Mouse (Mus musculus): ENCODE measurements at regions not wholly inside any gene's neighbourhood (a gene's known extent, or its start where the extent isn't known, plus 50 kb on each side); places are given as distances from the start of the nearest gene placed in this dataset.

- TF ChIP-seq CTCF (IDR thresholded peaks at IDR 0.05 in 2 of 3, conservative IDR thresholded peaks at IDR 0.05 in 1 of 3; ENCODE audit: control insufficient read depth in 1 of 3, insufficient read depth in 1 of 3, low read depth in 2 of 3, low read length in 3 of 3, poor library complexity in 1 of 3, severe bottlenecking in 1 of 3) (no peak), CHD1 (IDR thresholded peaks at IDR 0.05; ENCODE audit: low read depth, low read length) (no peak), MYB (IDR thresholded peaks at IDR 0.05; ENCODE audit: low read depth, low read length) (no peak), UBTF (IDR thresholded peaks at IDR 0.05; ENCODE audit: borderline replicate concordance, insufficient read depth, low read depth, low read length) (no peak), NELFE (IDR thresholded peaks at IDR 0.05; ENCODE audit: low read depth, low read length) (no peak), GATA1 (IDR thresholded peaks at IDR 0.05; ENCODE audit: low read depth, low read length) (no peak), ZNF384 (IDR thresholded peaks at IDR 0.05; ENCODE audit: low read depth, low read length) (no peak), HCFC1 (IDR thresholded peaks at IDR 0.05; ENCODE audit: low read depth, low read length) (no peak), ETS1 (IDR thresholded peaks at IDR 0.05; ENCODE audit: low read depth, low read length) (no peak)
Measured at GRCm38 (mm10) chr3:51036700-51037306, 187.4 kb upstream of the Noct start.

Data from MEL (cell line).